Mouse (Mus musculus): ENCODE results near the gene Brpf3.
A peak's percentile ranks its signal among the peaks of the same experiment; 100 is the strongest.
"Not testable (repeated sequence)": the region's sequence is repeated elsewhere in the genome, so short reads cannot be mapped to it uniquely, and the experiment has no call there.

Brpf3 gene

GRCm38 (mm10) chr17:28800671-28801412 lies at the start of gene Brpf3:
TSS of gene Brpf3 (plus strand) at chr17:28801090.
- DNase-seq (ENCODE audit: low spot score) = peak; percentile 73

- no peak for DNase-seq (ENCODE audit: low spot score)
Observed at GRCm38 (mm10) chr17:28756447-28756846, 44.4 kb upstream of the Brpf3 start.

- no peak for DNase-seq (ENCODE audit: low spot score)
Observed at GRCm38 (mm10) chr17:28757470-28757869, 43.4 kb upstream of the Brpf3 start.

GRCm38 (mm10) chr17:28760736-28761312 lies 40.1 kb upstream of the Brpf3 start:
- no peak for DNase-seq (ENCODE audit: low spot score)

GRCm38 (mm10) chr17:28761871-28762270 lies 39.0 kb upstream of the Brpf3 start:
- peak; percentile 74 for DNase-seq (ENCODE audit: low spot score)

- no peak for DNase-seq (ENCODE audit: low spot score)
Observed at GRCm38 (mm10) chr17:28766203-28766602, 34.7 kb upstream of the Brpf3 start.

- no peak for DNase-seq (ENCODE audit: low spot score)
Observed at GRCm38 (mm10) chr17:28766781-28767515, 33.9 kb upstream of the Brpf3 start.

- DNase-seq (ENCODE audit: low spot score) = no peak
Observed at GRCm38 (mm10) chr17:28769121-28769874, 31.6 kb upstream of the Brpf3 start, which contains the start of gene Mapk13. TSS of gene Mapk13 (plus strand) at chr17:28769297.

- peak; percentile 39 for DNase-seq (ENCODE audit: low spot score)
Observed at GRCm38 (mm10) chr17:28769875-28770421, 30.9 kb upstream of the Brpf3 start.

GRCm38 (mm10) chr17:28771289-28771688 lies 29.6 kb upstream of the Brpf3 start:
- no peak for DNase-seq (ENCODE audit: low spot score)

GRCm38 (mm10) chr17:28774303-28774702 lies 26.6 kb upstream of the Brpf3 start:
- DNase-seq (ENCODE audit: low spot score) = not testable (repeated sequence)

GRCm38 (mm10) chr17:28775161-28775560 lies 25.7 kb upstream of the Brpf3 start:
- DNase-seq (ENCODE audit: low spot score) = no peak

- DNase-seq (ENCODE audit: low spot score) = no peak
Observed at GRCm38 (mm10) chr17:28776817-28777216, 24.1 kb upstream of the Brpf3 start.

- DNase-seq (ENCODE audit: low spot score) = no peak
Observed at GRCm38 (mm10) chr17:28777231-28778005, 23.5 kb upstream of the Brpf3 start.

GRCm38 (mm10) chr17:28779735-28780134 lies 21.2 kb upstream of the Brpf3 start:
- no peak for DNase-seq (ENCODE audit: low spot score)

- no peak for DNase-seq (ENCODE audit: low spot score)
Observed at GRCm38 (mm10) chr17:28780836-28781235, 20.1 kb upstream of the Brpf3 start.

GRCm38 (mm10) chr17:28781290-28782045 lies 19.4 kb upstream of the Brpf3 start:
- DNase-seq (ENCODE audit: low spot score) = peak; percentile 20

GRCm38 (mm10) chr17:28785036-28785435 lies 15.9 kb upstream of the Brpf3 start:
- no peak for DNase-seq (ENCODE audit: low spot score)

GRCm38 (mm10) chr17:28787507-28787906 lies 13.4 kb upstream of the Brpf3 start:
- no peak for DNase-seq (ENCODE audit: low spot score)

GRCm38 (mm10) chr17:28797031-28797430 lies 3.9 kb upstream of the Brpf3 start:
- DNase-seq (ENCODE audit: low spot score) = no peak
